Mouse (Mus musculus): ENCODE results near the gene Gm17655. TPM values are rescaled to one million over a fixed set of nuclear protein-coding genes. Genes with fewer than 3 reads are reported as not detected.

Gm17655 gene
- polyA plus RNA-seq, 1 experiment from 2014 or later = 2.7 TPM

GRCm38 (mm10) chr5:110101716-110102347 is 29.5 kb upstream of the Gm17655 start:
- Histone ChIP-seq H3K4me3 (replicated peaks; ENCODE audit: low read depth, low read length) (peak overlapping the region; percentile 22), H3K27me3 (ENCODE audit: insufficient read depth, low read length) (no peaks in the 10 kb centered on the region), H3K36me3 (ENCODE audit: insufficient read depth, low read length) (peaks cover 30% of the 10 kb centered on the region), H3K4me2 (ENCODE audit: low read length) (peak overlapping the region; percentile 56), H3K27ac (no peak overlapping the region), H3K9ac (ENCODE audit: low read depth, low read length) (peak overlapping the region; percentile 18; the same call in 1 of the 2 replicates), H3K9me3 (replicated peaks; ENCODE audit: low read length) (no peaks in the 10 kb centered on the region), H3K4me1 (replicated peaks; ENCODE audit: insufficient read depth, low read length) (peaks cover 9% of the 10 kb centered on the region; the same call in 1 of the 2 replicates)
- 14% methylated on average over 34 of the region's 34 CpGs for WGBS
- TF ChIP-seq CTCF (IDR thresholded peaks at IDR 0.05; ENCODE audit: low read depth) = no peak
- ATAC-seq (replicated peaks; ENCODE audit: low FRiP score, low read depth) (peak; percentile 13; the same call in 1 of the 2 replicates), DNase-seq (ENCODE audit: low spot score) (peak; percentile 44)

- H3K27ac ChIP-seq = no peak overlapping the region
- DNase-seq (ENCODE audit: low spot score) (peak; percentile 25), ATAC-seq (replicated peaks; ENCODE audit: low FRiP score, low read depth) (peak; percentile 19)
- H3K4me3 ChIP-seq (replicated peaks; ENCODE audit: low read depth, low read length) = peak overlapping the region; percentile 22
- peaks cover 7% of the 10 kb centered on the region; the same call in 1 of the 2 replicates for H3K4me1 ChIP-seq (replicated peaks; ENCODE audit: insufficient read depth, low read length)
- WGBS = 2% methylated on average over 36 of the region's 37 CpGs
- H3K36me3 ChIP-seq (ENCODE audit: insufficient read depth, low read length) = peaks cover 28% of the 10 kb centered on the region
- no peaks in the 10 kb centered on the region for H3K9me3 ChIP-seq (replicated peaks; ENCODE audit: low read length)
- H3K9ac ChIP-seq (ENCODE audit: low read depth, low read length) = peak overlapping the region; percentile 18; the same call in 1 of the 2 replicates
- TF ChIP-seq CTCF (IDR thresholded peaks at IDR 0.05; ENCODE audit: low read depth) = no peak
- H3K27me3 ChIP-seq (ENCODE audit: insufficient read depth, low read length) = no peaks in the 10 kb centered on the region
- H3K4me2 ChIP-seq (ENCODE audit: low read length) = peak overlapping the region; percentile 56
Observed at GRCm38 (mm10) chr5:110100921-110101631, 28.8 kb upstream of the Gm17655 start.

- TF ChIP-seq CTCF (IDR thresholded peaks at IDR 0.05; ENCODE audit: low read depth) = peak; percentile 36; the same call in 1 of the 2 replicates
- Histone ChIP-seq H3K27me3 (ENCODE audit: insufficient read depth, low read length) (no peaks in the 10 kb centered on the region), H3K4me1 (replicated peaks; ENCODE audit: insufficient read depth, low read length) (peaks cover 9% of the 10 kb centered on the region; the same call in 1 of the 2 replicates), H3K36me3 (ENCODE audit: insufficient read depth, low read length) (peaks cover 17% of the 10 kb centered on the region), H3K4me2 (ENCODE audit: low read length) (peak within 1 kb of the TSS; percentile 56), H3K27ac (no peak within 1 kb of the TSS), H3K9me3 (replicated peaks; ENCODE audit: low read length) (no peaks in the 10 kb centered on the region), H3K9ac (ENCODE audit: low read depth, low read length) (no peak within 1 kb of the TSS), H3K4me3 (replicated peaks; ENCODE audit: low read depth, low read length) (peak within 1 kb of the TSS; percentile 22; the same call in 1 of the 2 replicates)
- WGBS = 11% methylated on average over 25 of the region's 25 CpGs
- DNase-seq (ENCODE audit: low spot score) = no peak
- ATAC-seq (replicated peaks; ENCODE audit: low FRiP score, low read depth) = peak; percentile 7; the same call in 1 of the 2 replicates
Observed at GRCm38 (mm10) chr5:110099656-110100580, 27.6 kb upstream of the Gm17655 start, which contains the start of gene Plcxd1. TSS of gene Plcxd1 (plus strand) at chr5:110099969.

GRCm38 (mm10) chr5:110098991-110099477 is 26.7 kb upstream of the Gm17655 start:
- no peak overlapping the region for H3K4me3 ChIP-seq (replicated peaks; ENCODE audit: low read depth, low read length)
- no peaks in the 10 kb centered on the region for H3K9me3 ChIP-seq (replicated peaks; ENCODE audit: low read length)
- no peak overlapping the region for H3K4me2 ChIP-seq (ENCODE audit: low read length)
- H3K9ac ChIP-seq (ENCODE audit: low read depth, low read length) = no peak overlapping the region
- H3K27ac ChIP-seq = no peak overlapping the region
- H3K4me1 ChIP-seq (replicated peaks; ENCODE audit: insufficient read depth, low read length) = peaks cover 11% of the 10 kb centered on the region; the same call in 1 of the 2 replicates
- WGBS = 40% methylated on average over 1 of the region's 1 CpGs
- ATAC-seq (replicated peaks; ENCODE audit: low FRiP score, low read depth) (no peak), DNase-seq (ENCODE audit: low spot score) (no peak)
- H3K36me3 ChIP-seq (ENCODE audit: insufficient read depth, low read length) = peaks cover 9% of the 10 kb centered on the region
- H3K27me3 ChIP-seq (ENCODE audit: insufficient read depth, low read length) = no peaks in the 10 kb centered on the region
- no peak for TF ChIP-seq CTCF (IDR thresholded peaks at IDR 0.05; ENCODE audit: low read depth)

- DNase-seq (ENCODE audit: low spot score) (no peak), ATAC-seq (replicated peaks; ENCODE audit: low FRiP score, low read depth) (no peak; the same call in 1 of the 2 replicates)
- WGBS = 0% methylated on average over 4 of the region's 4 CpGs
- peak overlapping the region; percentile 50 for H3K9ac ChIP-seq (ENCODE audit: low read depth, low read length)
- no peak for TF ChIP-seq CTCF (IDR thresholded peaks at IDR 0.05; ENCODE audit: low read depth)
- no peaks in the 10 kb centered on the region for H3K9me3 ChIP-seq (replicated peaks; ENCODE audit: low read length)
- H3K4me1 ChIP-seq (replicated peaks; ENCODE audit: insufficient read depth, low read length) = peaks cover 4% of the 10 kb centered on the region; the same call in 1 of the 2 replicates
- peak overlapping the region; percentile 38 for H3K4me3 ChIP-seq (replicated peaks; ENCODE audit: low read depth, low read length)
- no peaks in the 10 kb centered on the region for H3K27me3 ChIP-seq (ENCODE audit: insufficient read depth, low read length)
- H3K4me2 ChIP-seq (ENCODE audit: low read length) = peak overlapping the region; percentile 67
- no peaks in the 10 kb centered on the region for H3K36me3 ChIP-seq (ENCODE audit: insufficient read depth, low read length)
- peak overlapping the region; percentile 60; the same call in 1 of the 2 replicates for H3K27ac ChIP-seq
Observed at GRCm38 (mm10) chr5:110094847-110095213, 22.5 kb upstream of the Gm17655 start.

Measured in kidney, postnatal 0 days (tissue).